Mouse (Mus musculus) heart, embryonic 15.5 days (tissue): ENCODE data around the gene Klf2. TPM values are rescaled to one million over a fixed set of nuclear protein-coding genes. Genes with fewer than 3 reads are reported as not detected.

Experiments used
- ATAC-seq: fragments of 200-750 bp; cut with Nextera tagmentation; replicated peaks from 2 replicates; pipeline ENCODE4 v1.8.0; 2017; ENCODE audit warnings: low read depth, moderate TSS enrichment; ENCODE audit not compliant: insufficient number of reproducible peaks, insufficient read depth, low FRiP score
- H3K27ac ChIP-seq: fragments of 300-500 bp; sonication (generic); 2 replicates; pipeline ENCODE4 v1.5.1; 2015; ENCODE audit warnings: mild to moderate bottlenecking, inconsistent platforms
- H3K27me3 ChIP-seq: fragments of 300-500 bp; sonication (generic); 2 replicates; pipeline ENCODE4 v1.6.1; 2015; ENCODE audit warnings: inconsistent platforms
- H3K36me3 ChIP-seq: fragments of 300-500 bp; sonication (generic); 2 replicates; pipeline ENCODE4 v1.6.1; 2015; ENCODE audit warnings: mild to moderate bottlenecking, inconsistent platforms
- H3K4me1 ChIP-seq: fragments of 300-500 bp; sonication (generic); replicated peaks from 2 replicates; pipeline ENCODE4 v1.6.1; 2015; ENCODE audit warnings: inconsistent platforms
- H3K4me2 ChIP-seq: fragments of 300-500 bp; sonication (generic); 2 replicates; pipeline ENCODE4 v1.6.1; 2015; ENCODE audit warnings: inconsistent platforms, mild to moderate bottlenecking, moderate library complexity
- H3K4me3 ChIP-seq: fragments of 300-500 bp; sonication (generic); 2 replicates; pipeline ENCODE4 v1.5.1; 2015; ENCODE audit warnings: mild to moderate bottlenecking, inconsistent platforms
- H3K9ac ChIP-seq: fragments of 300-500 bp; sonication (generic); 2 replicates; pipeline ENCODE4 v1.6.1; 2015; ENCODE audit warnings: mild to moderate bottlenecking, inconsistent platforms
- H3K9me3 ChIP-seq: fragments of 300-500 bp; sonication (generic); replicated peaks from 2 replicates; pipeline ENCODE4 v1.6.1; 2016; ENCODE audit warnings: inconsistent platforms
- WGBS: fragments of 180-500 bp; shearing (Covaris S2); methylation state at CpG from one replicate; pipeline ENCODE4 v1.1.7; 2015; ENCODE audit warnings: mixed read lengths; 5-methylcytosine and 5-hydroxymethylcytosine counted together
- polyA plus RNA-seq: library from polyadenylated mRNA; unstranded; fragments of >200 nt; fragmentation: Nextera tagmentation; extraction: Ambion mirVana; gene quantifications from 2 replicates; pipeline ENCODE4 v1.2.1, GENCODE M21; 2015

Gene Klf2
- polyA plus RNA-seq, 1 experiment from 2014 or later = 18.5 TPM

DNA sequence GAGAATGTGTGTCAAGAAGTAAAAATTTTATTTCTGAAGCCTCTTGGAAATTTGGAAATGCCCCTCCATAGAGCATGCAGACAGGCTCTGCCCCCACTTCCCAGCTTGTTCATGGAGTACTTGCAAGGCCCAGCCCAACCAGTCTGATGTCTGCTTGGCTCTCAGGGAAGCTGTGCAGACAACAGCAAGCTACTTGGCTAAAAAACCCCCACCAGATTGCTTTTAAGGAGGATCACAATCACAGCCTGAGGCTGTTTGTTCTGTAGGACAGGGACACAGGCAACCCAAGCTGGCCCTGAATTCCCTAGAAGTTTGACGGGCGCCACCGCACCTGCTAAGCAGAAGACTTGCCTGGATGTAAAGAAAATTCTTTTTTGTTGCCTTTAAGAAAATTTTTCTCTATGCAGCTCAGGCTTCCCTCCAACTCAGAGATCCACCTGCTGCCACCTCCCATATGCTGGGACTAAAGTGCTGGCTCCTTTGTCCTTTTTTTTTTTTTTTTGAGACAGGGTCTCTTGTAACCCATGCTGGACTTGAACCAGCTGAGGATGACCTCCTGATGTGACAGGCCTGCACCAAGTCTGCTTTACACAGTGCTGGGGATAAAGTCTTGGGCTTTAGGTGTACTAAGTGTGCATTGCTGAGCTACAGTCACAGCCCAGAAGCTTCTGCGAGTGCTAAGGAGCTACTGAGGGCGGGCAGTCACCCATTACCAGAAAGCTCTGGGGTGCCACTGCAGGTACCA, 23.9 kb downstream of the Klf2 start:
- ATAC-seq = no peak
- Histone ChIP-seq H3K4me1 (no peaks in the 10 kb centered on the region), H3K36me3 (peaks cover 36% of the 10 kb centered on the region; the same call in 1 of the 2 replicates), H3K4me3 (no peak overlapping the region), H3K27me3 (no peaks in the 10 kb centered on the region), H3K27ac (no peak overlapping the region), H3K9ac (no peak overlapping the region), H3K4me2 (no peak overlapping the region), H3K9me3 (no peaks in the 10 kb centered on the region)
- 92% methylated on average over 5 of the region's 5 CpGs for WGBS

DNA sequence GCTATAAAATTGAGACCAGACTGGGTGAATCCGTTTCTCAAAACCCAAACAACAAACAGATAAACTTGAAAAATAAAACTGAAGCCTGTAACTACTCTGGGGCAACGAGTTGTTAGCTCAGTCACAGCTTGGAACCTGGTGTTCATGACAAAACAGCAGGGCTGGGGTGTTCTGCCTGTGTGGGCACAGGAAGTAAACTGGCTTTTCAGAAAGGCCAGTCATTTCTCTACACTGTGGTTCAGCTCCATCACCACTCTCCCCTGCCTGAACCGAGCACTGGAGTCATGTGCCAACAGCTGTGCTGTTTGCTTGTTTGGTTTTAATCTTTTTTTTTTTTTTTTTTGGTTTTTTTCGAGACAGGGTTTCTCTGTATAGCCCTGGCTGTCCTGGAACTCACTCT, 24.9 kb downstream of the Klf2 start:
- H3K4me1 ChIP-seq = no peaks in the 10 kb centered on the region
- H3K4me3 ChIP-seq = no peak overlapping the region
- no peaks in the 10 kb centered on the region for H3K27me3 ChIP-seq
- peaks cover 29% of the 10 kb centered on the region; the same call in 1 of the 2 replicates for H3K36me3 ChIP-seq
- WGBS = 73% methylated on average over 4 of the region's 4 CpGs
- H3K4me2 ChIP-seq = no peak overlapping the region
- no peaks in the 10 kb centered on the region for H3K9me3 ChIP-seq
- no peak for ATAC-seq
- no peak overlapping the region for H3K9ac ChIP-seq
- no peak overlapping the region for H3K27ac ChIP-seq

- Histone ChIP-seq H3K36me3 (peaks cover 16% of the 10 kb centered on the region; the same call in 1 of the 2 replicates), H3K4me2 (no peak overlapping the region), H3K9me3 (no peaks in the 10 kb centered on the region), H3K4me3 (no peak overlapping the region), H3K27ac (no peak overlapping the region), H3K9ac (no peak overlapping the region), H3K27me3 (no peaks in the 10 kb centered on the region), H3K4me1 (peaks cover 3% of the 10 kb centered on the region; the same call in 1 of the 2 replicates)
- ATAC-seq = no peak
- 58% methylated on average over 1 of the region's 1 CpGs for WGBS
Measured at GRCm38 (mm10) chr8:72347553-72347952, 28.7 kb downstream of the Klf2 start.

DNA sequence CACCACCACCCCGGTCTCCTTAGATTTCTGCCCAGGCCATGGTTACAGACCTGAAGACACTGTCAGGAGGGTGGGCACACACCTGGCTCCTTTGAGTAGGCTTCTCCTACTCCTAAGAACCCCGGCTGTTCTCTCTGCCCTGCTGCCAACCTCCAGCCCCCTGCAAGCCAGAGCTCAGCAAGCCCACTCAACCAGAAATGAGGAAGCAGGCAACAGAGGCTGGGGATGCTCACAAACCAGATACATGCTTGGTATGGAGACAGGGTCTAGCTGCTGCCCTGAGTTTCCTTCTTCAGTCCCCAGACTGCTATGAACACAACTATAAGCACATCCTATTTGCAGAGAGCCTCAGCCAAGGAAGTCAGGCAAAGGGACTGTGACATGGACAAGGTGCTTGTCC, 29.3 kb downstream of the Klf2 start:
- H3K9me3 ChIP-seq = no peaks in the 10 kb centered on the region
- no peak for ATAC-seq
- no peaks in the 10 kb centered on the region for H3K27me3 ChIP-seq
- 93% methylated on average over 2 of the region's 2 CpGs for whole genome bisulfite sequencing
- no peak overlapping the region for H3K4me2 ChIP-seq
- peaks cover 9% of the 10 kb centered on the region for H3K4me1 ChIP-seq
- H3K27ac ChIP-seq = no peak overlapping the region
- H3K4me3 ChIP-seq = no peak overlapping the region
- H3K9ac ChIP-seq = no peak overlapping the region
- peaks cover 15% of the 10 kb centered on the region; the same call in 1 of the 2 replicates for H3K36me3 ChIP-seq

DNA sequence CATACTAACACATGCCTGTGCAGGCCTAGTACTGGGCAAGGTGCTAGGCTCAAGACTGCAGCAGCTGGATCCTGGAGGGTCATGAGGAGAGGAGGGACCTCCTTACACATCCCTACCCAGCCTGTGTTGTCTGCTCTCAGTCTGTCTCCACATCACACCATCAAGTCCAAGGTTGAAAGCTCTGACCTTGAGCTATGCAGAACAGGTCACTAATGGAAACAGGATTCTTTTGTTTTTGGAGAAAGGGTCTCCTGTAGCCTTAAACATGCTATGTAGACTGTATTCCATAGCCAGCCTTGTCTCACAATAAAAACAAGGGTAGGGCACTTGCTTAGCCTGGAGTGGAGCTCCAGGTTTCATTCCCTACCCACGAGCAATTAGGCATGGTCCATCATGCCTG, 30.1 kb downstream of the Klf2 start:
- no peak overlapping the region for H3K9ac ChIP-seq
- H3K4me1 ChIP-seq = peaks cover 17% of the 10 kb centered on the region
- no peak overlapping the region for H3K27ac ChIP-seq
- no peak for ATAC-seq
- no peak overlapping the region for H3K4me2 ChIP-seq
- H3K4me3 ChIP-seq = no peak overlapping the region
- no peaks in the 10 kb centered on the region for H3K9me3 ChIP-seq
- 84% methylated on average over 1 of the region's 1 CpGs for WGBS
- H3K36me3 ChIP-seq = peaks cover 10% of the 10 kb centered on the region; the same call in 1 of the 2 replicates
- no peaks in the 10 kb centered on the region for H3K27me3 ChIP-seq

- ATAC-seq = no peak
- no peak overlapping the region for H3K4me3 ChIP-seq
- H3K4me1 ChIP-seq = peaks cover 23% of the 10 kb centered on the region
- no peak overlapping the region for H3K9ac ChIP-seq
- 78% methylated on average over 9 of the region's 9 CpGs for WGBS
- H3K36me3 ChIP-seq = peaks cover 6% of the 10 kb centered on the region; the same call in 1 of the 2 replicates
- no peak overlapping the region for H3K27ac ChIP-seq
- H3K9me3 ChIP-seq = no peaks in the 10 kb centered on the region
- no peak overlapping the region for H3K4me2 ChIP-seq
- H3K27me3 ChIP-seq = no peaks in the 10 kb centered on the region
Measured at GRCm38 (mm10) chr8:72349838-72350237, 31.0 kb downstream of the Klf2 start.

DNA sequence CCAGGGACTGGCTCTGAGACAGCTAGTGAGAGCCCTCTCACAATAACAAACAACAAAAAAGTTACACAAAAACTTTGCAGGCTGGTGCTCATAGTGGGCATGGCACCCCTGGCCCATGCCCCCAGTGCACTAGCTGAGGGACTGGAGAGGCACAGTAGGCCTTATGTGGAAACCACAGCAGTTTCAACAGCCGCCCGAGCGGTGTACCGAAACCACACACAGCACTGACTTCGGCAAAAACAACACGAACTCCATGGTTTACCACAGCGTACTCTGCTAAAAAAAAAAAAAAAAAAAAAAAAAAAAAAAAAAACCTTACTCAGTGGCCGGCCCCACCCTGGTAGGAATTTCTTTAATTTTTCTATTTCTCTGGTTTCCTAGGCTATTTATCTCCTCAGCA, 31.9 kb downstream of the Klf2 start:
- 90% methylated on average over 8 of the region's 8 CpGs for WGBS
- no peak overlapping the region for H3K4me3 ChIP-seq
- H3K27me3 ChIP-seq = no peaks in the 10 kb centered on the region
- H3K4me2 ChIP-seq = no peak overlapping the region
- H3K9me3 ChIP-seq = no peaks in the 10 kb centered on the region
- peaks cover 30% of the 10 kb centered on the region for H3K4me1 ChIP-seq
- ATAC-seq = no peak
- peaks cover under 1% of the 10 kb centered on the region; the same call in 1 of the 2 replicates for H3K36me3 ChIP-seq
- no peak overlapping the region for H3K9ac ChIP-seq
- no peak overlapping the region for H3K27ac ChIP-seq

- H3K27me3 ChIP-seq = no peaks in the 10 kb centered on the region
- H3K4me1 ChIP-seq = peaks cover 34% of the 10 kb centered on the region
- no peak overlapping the region for H3K4me2 ChIP-seq
- H3K27ac ChIP-seq = no peak overlapping the region
- 77% methylated on average over 7 of the region's 7 CpGs for WGBS
- H3K36me3 ChIP-seq = peaks cover 9% of the 10 kb centered on the region; the same call in 1 of the 2 replicates
- no peak overlapping the region for H3K9ac ChIP-seq
- no peak for ATAC-seq
- no peaks in the 10 kb centered on the region for H3K9me3 ChIP-seq
- no peak overlapping the region for H3K4me3 ChIP-seq
Measured at GRCm38 (mm10) chr8:72351405-72352005, 32.7 kb downstream of the Klf2 start.

DNA sequence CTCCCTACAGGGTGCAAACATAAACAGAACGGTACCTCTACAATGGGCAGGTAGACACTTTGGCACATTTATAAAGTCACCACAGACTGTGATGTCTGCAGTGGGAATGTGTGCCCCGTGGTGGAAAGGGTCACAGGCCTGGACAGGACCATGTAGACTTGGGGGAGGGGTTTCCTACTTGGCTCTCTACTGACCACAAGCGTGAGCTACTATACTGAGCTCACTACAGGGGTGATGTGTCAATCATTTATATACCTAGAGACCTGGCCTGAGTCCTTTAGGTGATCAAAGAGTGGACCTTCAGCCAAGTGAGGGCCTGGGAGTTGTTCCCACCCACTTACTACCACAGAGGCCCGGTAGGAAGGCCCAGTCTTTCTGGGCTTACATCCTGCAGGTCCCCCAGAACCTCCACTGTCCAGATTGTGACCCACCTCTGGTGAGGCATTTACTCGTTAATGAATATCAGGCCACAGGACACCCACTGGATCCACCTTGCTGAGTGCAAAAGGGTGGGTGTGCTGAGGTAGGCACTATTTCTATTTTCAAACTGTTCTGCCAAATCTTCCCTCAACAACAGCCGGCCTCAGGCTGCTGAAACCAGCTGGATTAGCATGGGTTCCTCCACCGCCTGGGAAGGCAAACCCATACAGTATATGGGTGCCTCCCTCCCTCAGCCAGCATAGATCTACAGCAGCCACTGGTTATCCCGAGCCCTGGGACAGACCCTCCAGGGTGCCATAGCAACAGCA, 34.3 kb downstream of the Klf2 start:
- Histone ChIP-seq H3K9ac (no peak overlapping the region), H3K4me1 (peaks cover 34% of the 10 kb centered on the region), H3K4me2 (no peak overlapping the region), H3K27me3 (no peaks in the 10 kb centered on the region), H3K36me3 (peaks cover 23% of the 10 kb centered on the region), H3K9me3 (no peaks in the 10 kb centered on the region), H3K4me3 (no peak overlapping the region), H3K27ac (peak overlapping the region; percentile 56)
- ATAC-seq = peak; percentile 77
- 58% methylated on average over 8 of the region's 8 CpGs for WGBS

DNA sequence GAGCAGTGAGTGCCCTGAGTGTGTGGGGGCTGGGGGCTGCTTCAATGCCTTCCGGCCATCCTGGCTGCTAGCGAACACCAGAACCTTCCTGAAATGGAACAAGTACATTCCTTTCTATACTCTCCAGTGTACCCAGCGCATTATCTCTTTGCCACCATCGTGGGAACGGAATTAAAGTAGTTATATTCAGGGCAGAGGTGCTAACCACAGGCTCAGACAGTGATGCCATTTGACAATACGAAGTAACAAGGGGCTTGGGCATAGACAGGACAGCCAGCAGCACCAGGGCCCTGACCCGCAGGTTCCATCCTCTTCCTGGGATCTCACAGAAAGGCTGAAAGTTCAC, 34.8 kb downstream of the Klf2 start:
- Histone ChIP-seq H3K4me2 (no peak overlapping the region), H3K27ac (peak overlapping the region; percentile 56), H3K4me3 (no peak overlapping the region), H3K4me1 (peaks cover 34% of the 10 kb centered on the region), H3K9ac (no peak overlapping the region), H3K27me3 (no peaks in the 10 kb centered on the region), H3K9me3 (no peaks in the 10 kb centered on the region), H3K36me3 (peaks cover 29% of the 10 kb centered on the region)
- 36% methylated on average over 7 of the region's 7 CpGs for WGBS
- ATAC-seq = no peak

- peaks cover 35% of the 10 kb centered on the region for H3K36me3 ChIP-seq
- no peaks in the 10 kb centered on the region for H3K27me3 ChIP-seq
- H3K4me3 ChIP-seq = no peak overlapping the region
- peak overlapping the region; percentile 56 for H3K27ac ChIP-seq
- H3K4me2 ChIP-seq = no peak overlapping the region
- H3K9ac ChIP-seq = no peak overlapping the region
- no peak for ATAC-seq
- no peaks in the 10 kb centered on the region for H3K9me3 ChIP-seq
- H3K4me1 ChIP-seq = peaks cover 34% of the 10 kb centered on the region
- 50% methylated on average over 11 of the region's 11 CpGs for WGBS
Measured at GRCm38 (mm10) chr8:72354272-72354671, 35.4 kb downstream of the Klf2 start.
